Mouse (Mus musculus): ENCODE results near the gene Atg2a.
"Not testable (repeated sequence)": the region's sequence is repeated elsewhere in the genome, so short reads cannot be mapped to it uniquely, and the experiment has no call there.

The Atg2a gene

GRCm38 (mm10) chr19:6276426-6277421 lies 35.3 kb downstream of the Atg2a start, which contains the start of gene Ehd1:
Gene Ehd1, plus strand, starts transcription at chr19:6276725.
- DNase-seq (ENCODE audit: low spot score in 2 of 2), result peak; percentile 96

- DNase-seq (ENCODE audit: low spot score in 2 of 2), result no peak
These were observed 36.4 kb downstream of the Atg2a start for GRCm38 (mm10) chr19:6277661-6278438.

DNA sequence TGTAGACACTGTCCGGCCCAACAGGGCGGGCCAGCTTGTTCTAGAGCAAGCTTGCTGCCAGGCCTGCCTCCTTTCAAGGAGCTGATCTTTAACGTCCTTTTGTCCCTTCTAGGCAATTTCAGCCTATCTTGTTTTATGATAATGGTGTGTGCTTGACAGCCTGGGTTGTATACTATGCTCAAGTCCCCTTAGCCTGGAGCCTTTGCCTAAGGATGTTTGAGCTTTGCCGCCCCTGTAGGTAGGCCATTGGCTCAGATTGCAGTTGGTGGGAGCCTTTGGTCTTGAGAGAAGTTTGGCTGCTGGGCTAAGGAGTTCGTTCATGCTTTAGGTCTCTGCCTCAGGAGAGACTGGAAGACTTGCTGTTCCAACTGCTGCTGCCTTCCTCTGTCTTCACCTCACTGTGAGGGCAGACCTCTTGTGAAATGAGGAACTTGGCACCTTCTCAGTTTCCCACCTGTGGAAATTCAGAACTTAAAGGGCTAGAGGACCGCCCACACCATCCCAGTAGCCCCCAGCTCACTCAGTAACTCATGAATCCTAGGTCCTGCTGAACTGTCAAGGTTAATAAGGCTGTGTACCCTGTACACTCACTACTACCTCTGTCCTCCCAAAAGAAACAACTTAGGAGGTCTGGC lies 37.1 kb downstream of the Atg2a start:
- DNase-seq (ENCODE audit: low spot score in 2 of 2), result no peak

DNA sequence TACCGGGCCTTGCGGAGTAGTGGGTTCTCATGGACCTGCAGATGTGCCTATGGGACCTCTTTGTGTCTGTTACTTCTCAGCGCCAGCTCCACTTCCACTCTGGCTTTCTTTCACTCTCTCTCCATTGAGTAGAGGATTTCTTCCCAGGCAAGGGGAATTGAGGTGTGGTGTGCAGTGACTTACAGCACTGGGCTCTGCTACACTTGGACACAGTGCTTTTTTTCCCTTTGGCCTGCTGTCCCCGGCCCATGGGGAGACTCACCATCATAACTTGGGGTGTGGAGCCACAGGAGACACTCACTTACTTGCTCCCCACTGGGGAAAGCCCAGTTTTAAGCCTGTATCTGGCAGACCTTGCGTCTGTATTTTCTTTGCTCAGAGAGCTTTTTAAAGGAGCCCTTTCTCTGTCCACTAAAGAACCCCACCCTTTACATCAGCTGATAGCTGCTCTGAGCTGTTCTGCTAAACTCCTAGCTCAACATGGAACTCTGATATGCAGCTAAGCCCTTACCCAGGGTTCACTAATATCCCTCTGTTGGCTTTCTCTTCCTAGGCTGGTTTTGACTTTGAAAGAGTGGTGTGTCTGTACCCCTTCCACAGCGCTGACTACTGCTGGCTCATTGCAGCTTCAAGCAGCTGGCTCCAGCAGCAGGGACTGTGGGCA lies 38.1 kb downstream of the Atg2a start:
- no peak for DNase-seq (ENCODE audit: low spot score in 2 of 2)

DNA sequence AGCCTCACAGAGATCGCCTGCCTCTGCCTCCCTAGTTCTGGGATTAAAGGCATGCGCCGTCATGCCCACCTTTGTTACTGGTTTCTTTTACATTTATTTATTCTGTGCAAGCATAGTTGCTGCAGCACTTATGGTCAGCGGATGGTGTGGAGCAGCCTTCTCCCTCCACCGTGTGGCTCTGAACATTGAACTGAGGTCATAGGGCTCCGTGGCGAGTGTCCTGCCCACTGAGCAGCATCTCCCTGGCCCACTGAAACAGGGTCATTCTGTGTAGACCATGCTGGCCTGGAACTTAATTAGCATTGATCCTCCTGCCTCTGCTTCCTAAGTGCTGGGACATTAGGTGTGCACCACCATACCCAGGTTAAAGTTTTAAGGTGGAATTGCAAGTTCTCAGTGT lies 39.1 kb downstream of the Atg2a start:
- no peak for DNase-seq (ENCODE audit: low spot score in 2 of 2)

DNA sequence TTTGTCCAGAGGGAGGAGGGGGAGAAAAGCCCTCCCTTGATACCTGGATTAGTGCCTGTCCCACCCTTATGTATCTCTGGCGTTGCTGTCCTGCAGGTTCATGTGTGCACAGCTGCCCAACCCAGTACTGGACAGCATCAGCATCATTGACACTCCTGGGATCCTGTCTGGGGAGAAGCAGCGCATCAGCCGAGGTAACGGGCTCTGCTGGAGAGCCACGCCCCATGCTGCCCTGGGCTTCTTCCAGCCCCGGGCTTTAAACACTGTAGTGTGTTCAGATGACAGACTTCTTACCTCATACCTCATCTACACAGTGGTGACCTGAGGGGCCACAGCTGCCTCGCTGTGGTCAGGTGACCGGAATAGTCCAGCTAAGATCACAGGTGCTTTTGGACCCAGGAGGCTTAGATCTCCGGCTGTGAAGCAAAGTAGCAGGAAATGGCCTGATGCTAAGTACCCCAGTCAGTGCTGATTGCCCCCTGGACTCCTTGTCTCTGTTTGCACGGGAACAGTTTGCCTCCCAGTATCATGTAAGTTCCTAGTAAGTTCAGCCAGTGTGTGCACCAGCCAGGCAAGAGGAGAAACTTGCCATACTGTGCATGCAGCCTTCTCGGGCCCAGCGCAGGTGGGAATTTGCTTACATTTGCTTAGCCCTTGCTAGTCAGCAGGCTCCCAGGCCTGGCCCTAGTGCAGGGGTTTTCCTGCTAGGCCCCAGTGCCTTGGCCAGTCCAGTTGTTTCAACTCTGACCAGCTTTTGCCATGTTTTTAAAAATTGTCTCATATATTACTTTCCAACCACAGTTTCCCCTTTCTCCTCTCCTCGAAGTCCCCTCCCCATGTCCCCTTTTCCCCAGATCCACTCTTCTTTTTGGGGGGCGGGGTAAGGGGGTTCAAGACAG lies 39.9 kb downstream of the Atg2a start:
- DNase-seq (ENCODE audit: low spot score in 2 of 2), result no peak

DNA sequence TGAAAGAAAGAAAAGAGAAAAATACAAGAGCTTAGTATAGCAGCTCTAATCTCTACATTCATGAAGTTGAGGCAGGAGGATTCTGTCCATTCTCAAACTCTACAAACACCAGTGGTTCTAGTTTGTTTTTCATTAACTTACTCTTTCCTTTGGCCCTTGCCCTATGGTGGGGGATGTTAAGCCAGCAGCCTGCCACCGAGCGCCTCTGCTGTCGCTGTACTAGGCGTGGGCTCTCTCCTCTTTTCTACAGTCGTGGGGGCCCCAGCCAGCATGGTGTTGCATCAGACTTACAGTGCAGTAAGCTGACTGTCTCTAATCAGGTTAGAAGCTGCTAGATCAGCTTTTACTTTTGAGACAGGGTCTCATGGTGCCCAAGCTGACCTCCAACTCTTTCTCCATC lies 41.5 kb downstream of the Atg2a start:
- DNase-seq (ENCODE audit: low spot score in 2 of 2), result no peak

DNA sequence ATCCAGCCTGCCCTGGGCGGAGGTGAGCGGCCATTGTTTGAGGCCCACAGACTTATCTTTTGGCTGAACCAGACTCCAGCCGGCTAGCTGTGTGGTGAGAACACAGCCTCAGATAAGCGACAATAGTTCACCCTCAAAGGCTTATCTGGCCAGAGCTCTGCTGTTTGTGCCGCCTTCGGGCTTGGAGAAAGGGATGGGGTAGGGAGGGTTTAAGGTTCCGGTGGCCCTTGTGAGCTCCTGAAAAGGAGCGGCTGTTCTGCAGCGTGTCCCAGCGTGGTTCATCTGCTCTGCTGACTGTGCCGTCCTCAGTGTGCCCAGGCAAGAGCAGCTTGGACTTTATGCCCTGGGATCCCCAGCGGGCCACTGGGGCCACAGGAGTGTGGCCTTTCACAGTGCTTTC lies 43.0 kb downstream of the Atg2a start:
- no peak for DNase-seq (ENCODE audit: low spot score in 2 of 2)

DNA sequence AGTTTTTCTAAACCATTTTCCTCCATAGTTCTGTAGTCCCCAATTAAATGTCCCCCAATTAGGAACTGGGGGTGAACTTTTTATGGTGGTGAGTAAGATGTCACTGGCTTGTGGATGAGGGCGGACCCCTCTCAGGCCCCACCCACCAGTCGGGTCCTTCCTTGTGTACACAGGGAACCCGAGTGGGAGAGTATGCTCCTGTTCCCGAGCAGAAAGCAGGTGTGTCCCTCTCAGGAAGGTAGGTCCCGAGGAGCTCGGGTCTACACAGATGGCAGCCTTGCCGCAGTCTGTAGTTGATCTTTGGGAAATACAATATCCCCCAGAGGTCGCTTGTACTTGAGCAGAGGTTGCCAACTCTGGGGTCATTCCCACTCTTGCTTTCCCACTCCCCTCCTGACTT lies 43.8 kb downstream of the Atg2a start:
- DNase-seq (ENCODE audit: low spot score in 2 of 2), result no peak

DNA sequence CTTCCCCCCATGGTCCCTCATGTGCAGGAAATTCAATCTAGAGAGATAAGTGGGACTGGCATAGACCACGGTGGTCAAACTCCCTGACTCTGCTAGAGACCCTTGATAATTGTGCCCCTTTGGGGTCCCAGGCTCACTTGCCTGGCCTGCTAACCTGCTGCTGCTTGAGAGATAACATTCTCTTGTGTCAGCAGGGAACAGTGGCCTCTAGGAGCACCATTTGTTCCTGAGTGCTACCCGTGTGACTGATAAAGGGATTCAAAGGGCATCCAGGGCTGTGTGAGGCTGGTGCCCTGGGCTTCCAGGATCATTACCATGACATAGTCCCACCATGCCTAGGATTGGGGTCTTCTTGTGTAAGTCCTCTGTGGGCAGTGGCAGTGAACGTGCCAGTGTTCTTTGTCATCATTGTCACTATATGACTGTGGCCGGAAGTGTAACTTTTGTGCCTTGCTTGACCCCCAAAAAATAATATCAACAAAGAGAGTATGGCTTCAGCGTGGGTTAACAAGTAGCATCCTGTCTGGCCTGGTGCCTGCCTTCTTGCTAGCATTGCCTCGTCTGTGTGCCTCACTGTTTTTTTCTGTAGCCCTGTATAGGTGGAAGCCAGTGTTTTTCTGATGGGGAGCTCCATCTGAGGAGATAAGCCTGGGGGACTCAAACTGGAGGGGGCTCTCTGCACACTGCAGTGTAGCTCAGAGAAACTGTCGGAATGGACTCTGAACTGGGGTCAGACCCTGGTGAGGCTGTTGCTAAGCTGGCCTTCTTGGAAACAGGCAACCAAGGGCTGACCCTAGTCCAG lies 44.4 kb downstream of the Atg2a start:
- DNase-seq (ENCODE audit: low spot score in 2 of 2), result no peak

DNA sequence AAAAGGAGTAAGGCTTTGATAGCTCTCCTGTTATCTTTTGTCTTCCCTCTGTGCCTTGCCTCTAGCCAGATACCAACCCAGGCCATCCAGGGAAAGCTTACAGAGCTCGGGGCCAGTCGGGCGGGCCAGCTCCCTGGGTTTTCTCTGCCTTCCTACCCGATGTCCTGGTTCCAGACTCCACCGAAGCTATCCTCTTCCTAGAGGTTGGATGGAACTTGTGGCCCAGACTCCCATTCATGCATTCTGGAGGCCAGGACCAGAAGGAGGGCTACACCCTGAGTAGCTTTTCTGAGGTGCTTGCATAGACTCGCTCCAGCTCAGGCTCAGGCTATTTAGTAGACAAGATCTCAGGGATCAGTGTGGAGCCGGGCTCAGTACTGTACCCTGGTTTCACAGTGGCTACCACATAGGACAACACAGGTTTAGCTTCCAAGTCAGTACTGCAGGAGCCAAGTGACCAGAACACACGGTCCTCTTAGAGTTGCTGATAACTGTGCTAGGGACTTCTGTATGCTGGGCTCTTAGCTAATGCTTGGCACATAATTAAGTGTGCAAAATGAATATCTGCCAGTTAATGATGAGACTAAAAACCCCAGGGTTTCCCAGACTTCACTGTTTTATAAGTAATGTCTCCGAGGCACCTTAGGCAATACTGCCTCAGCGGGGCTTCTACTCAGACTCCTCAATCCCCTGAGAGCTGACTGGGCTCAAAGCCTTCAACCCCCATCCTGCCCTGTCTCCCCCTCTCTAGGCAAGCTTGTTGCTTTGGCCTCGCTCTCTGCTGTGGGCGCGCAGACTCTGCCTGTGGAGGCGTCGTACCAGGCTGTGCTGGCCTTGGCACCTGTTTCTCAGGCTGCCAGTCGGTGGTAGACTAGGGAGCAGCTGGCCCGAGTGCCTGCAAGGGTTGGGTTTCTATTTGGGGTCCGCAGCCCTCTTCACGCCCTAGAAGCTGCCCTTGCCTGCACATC lies 45.2 kb downstream of the Atg2a start:
- DNase-seq (ENCODE audit: low spot score in 2 of 2), result no peak

GRCm38 (mm10) chr19:6288236-6288894 lies 46.9 kb downstream of the Atg2a start:
- no peak for DNase-seq (ENCODE audit: low spot score in 2 of 2)

DNA sequence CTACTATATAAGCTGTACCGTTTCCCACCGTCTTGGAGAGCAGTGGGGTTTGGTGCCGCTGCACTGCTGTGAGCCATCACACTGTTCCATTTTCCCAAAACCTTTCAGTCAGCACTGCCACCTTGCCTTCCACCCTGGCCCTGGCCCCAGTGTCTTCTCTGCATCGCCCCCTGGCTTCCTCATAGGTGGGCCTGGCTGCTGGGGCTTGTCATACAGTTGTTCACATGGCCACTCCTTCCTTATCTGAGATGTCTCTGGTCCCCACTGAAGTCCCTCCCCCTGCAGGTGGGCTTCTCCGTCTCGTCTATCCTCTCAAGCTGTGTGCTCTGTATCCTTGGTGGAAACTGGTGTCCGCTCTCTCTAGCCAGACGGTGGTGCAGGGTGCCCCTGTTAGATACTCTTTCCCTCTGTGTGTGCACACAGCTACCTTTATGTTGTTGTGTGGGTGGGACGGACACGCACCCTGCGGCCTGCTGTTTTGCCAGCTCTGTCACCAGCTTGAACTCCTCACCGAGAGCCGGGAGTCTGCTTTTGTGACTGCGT lies 48.3 kb downstream of the Atg2a start:
- DNase-seq (ENCODE audit: low spot score in 2 of 2), result no peak

- not testable (repeated sequence) for DNase-seq (ENCODE audit: low spot score in 2 of 2)
These were observed 49.2 kb downstream of the Atg2a start for GRCm38 (mm10) chr19:6290720-6291116.

GRCm38 (mm10) chr19:6291117-6291781 lies 49.8 kb downstream of the Atg2a start:
- DNase-seq (ENCODE audit: low spot score in 2 of 2), result no peak

DNA sequence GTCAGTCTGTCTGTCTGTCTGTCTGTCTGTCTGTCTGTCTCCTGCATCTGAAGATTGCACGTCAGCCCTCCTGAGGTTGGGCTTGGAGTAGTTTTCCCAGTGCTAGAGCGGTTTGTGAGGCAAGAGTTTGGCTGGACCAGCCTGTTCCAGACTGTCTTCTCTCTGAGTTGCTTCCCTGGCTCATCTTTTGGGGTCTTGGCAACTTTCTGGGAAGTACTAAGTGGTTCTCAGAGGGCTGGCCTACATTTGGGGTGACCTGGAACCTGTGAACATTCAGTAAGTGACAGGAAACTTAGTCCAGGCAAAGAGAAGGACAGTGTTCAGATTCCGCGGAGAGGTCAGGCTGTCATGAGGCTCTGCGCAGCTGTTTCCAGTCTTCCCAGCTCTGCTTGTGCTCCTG lies 50.8 kb downstream of the Atg2a start:
- DNase-seq (ENCODE audit: low spot score in 2 of 2), result no peak

GRCm38 (mm10) chr19:6294301-6294700 lies 52.8 kb downstream of the Atg2a start:
- no peak for DNase-seq (ENCODE audit: low spot score in 2 of 2)

All from spleen, postnatal 14 days (tissue).